Mouse (Mus musculus) splenic B cell, adult 2 months (primary cell): Measurements from ENCODE around the gene Txn1.

Experiments
- DNase-seq: peaks from one replicate; pipeline ENCODE4 v3.0.0-alpha.2; 2011; ENCODE audit warnings: low read depth, low spot score
- H3K27me3 ChIP-seq: 2 replicates; pipeline ENCODE4 v1.6.1; 2012; ENCODE audit warnings: mild to moderate bottlenecking, low read length, moderate library complexity, mixed read lengths; ENCODE audit not compliant: control insufficient read depth, poor library complexity, insufficient read depth, severe bottlenecking
- H3K36me3 ChIP-seq: 2 replicates; pipeline ENCODE4 v1.6.1; 2012; ENCODE audit warnings: mild to moderate bottlenecking, low read length, moderate library complexity, mixed read lengths; ENCODE audit not compliant: control insufficient read depth, poor library complexity, insufficient read depth, severe bottlenecking

Txn1 gene

GRCm38 (mm10) chr4:57895902-57896301 is 60.3 kb downstream of the Txn1 start:
- Histone ChIP-seq H3K36me3 (no peaks in the 10 kb centered on the region), H3K27me3 (no peaks in the 10 kb centered on the region)
- no peak for DNase-seq

- no peak for DNase-seq
Measured at GRCm38 (mm10) chr4:57895140-57895539, 61.1 kb downstream of the Txn1 start.

More at GRCm38 (mm10) chr4:57895140-57895539, 61.1 kb downstream of the Txn1 start:
- no peaks in the 10 kb centered on the region for H3K36me3 ChIP-seq
- no peaks in the 10 kb centered on the region for H3K27me3 ChIP-seq
